Mouse (Mus musculus): ENCODE data around the gene Tsnax.

DNA sequence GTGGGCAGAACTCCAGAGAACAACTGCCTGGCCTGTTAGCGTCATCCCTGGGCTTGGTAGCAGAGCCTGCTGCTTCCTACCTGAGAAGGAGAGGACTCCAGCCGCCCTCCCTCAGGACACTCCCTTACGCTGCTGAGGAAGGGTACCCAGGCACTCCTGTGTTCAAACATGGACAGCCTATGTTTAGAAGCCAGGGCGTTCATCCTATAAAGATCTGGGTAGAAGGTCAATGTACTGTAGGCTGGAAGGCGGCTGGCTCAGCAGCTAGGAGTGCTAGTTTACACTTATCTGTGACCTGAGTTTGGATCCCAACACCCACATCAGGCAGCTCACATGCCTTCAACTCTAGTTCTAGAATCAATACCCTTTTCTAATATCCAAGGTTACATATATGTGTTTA lies 49.6 kb upstream of the Tsnax start:
- TF ChIP-seq ZC3H11A (IDR thresholded peaks at IDR 0.05; ENCODE audit: borderline replicate concordance, low read depth, low read length) (no peak), HCFC1 (IDR thresholded peaks at IDR 0.05; ENCODE audit: borderline replicate concordance, insufficient read depth, low read length) (no peak), ZNF384 (IDR thresholded peaks at IDR 0.05; ENCODE audit: low read depth, low read length) (no peak)

Measured in ES-E14 (cell line).